Mouse (Mus musculus) limb, embryonic 13.5 days (tissue): ENCODE measurements around the gene Ifit1. TPM values are rescaled to one million over a fixed set of nuclear protein-coding genes. Genes with fewer than 3 reads are reported as not detected.

Source experiments
- polyA plus RNA-seq: library from polyadenylated mRNA; unstranded; fragments of >200 nt; fragmentation: Nextera tagmentation; extraction: Ambion mirVana; gene quantifications from 2 replicates; pipeline ENCODE4 v1.2.1, GENCODE M21; 2015

Gene Ifit1
- polyA plus RNA-seq, 1 experiment from 2014 or later = 0.60 TPM

Other genes with a start within 250 kb of the Ifit1 start
- 16.4 and 17.5 TPM in 2 replicates for gene Ch25h, start 165.7 kb upstream of the Ifit1 start, polyA plus RNA-seq
- 42.0 and 46.0 TPM in 2 replicates for gene Lipa, start 113.4 kb upstream of the Ifit1 start, polyA plus RNA-seq
- gene Ifit2, start 90.2 kb upstream of the Ifit1 start, polyA plus RNA-seq = 10.9 and 11.2 TPM in 2 replicates
- gene Ifit3, start 57.3 kb upstream of the Ifit1 start, polyA plus RNA-seq = 1.7 and 3.6 TPM in 2 replicates
- 0.59 and 0.64 TPM in 2 replicates for gene Ifit1bl1, start 38.9 kb upstream of the Ifit1 start, polyA plus RNA-seq
- 0.70 and 0.78 TPM in 2 replicates for gene Ifit3b, start 32.9 kb upstream of the Ifit1 start, polyA plus RNA-seq
- gene Ifit1bl2, start 128 bp upstream of the Ifit1 start, polyA plus RNA-seq = 0.23 and 0.36 TPM in 2 replicates
- 0.55 and 0.61 TPM in 2 replicates for gene Slc16a12, start 106.4 kb downstream of the Ifit1 start, polyA plus RNA-seq
- 6.1 and 7.4 TPM in 2 replicates for gene Pank1, start 238.6 kb downstream of the Ifit1 start, polyA plus RNA-seq